Mouse (Mus musculus): Measurements from ENCODE around the gene Npas4.

Npas4 gene

GRCm38 (mm10) chr19:4992904-4993303, 2.8 kb upstream of the Npas4 start:
- 0% methylated on average over 9 of the region's 9 CpGs for WGBS

GRCm38 (mm10) chr19:4992371-4992770, 2.3 kb upstream of the Npas4 start:
- WGBS, result 9% methylated on average over 8 of the region's 8 CpGs

DNA sequence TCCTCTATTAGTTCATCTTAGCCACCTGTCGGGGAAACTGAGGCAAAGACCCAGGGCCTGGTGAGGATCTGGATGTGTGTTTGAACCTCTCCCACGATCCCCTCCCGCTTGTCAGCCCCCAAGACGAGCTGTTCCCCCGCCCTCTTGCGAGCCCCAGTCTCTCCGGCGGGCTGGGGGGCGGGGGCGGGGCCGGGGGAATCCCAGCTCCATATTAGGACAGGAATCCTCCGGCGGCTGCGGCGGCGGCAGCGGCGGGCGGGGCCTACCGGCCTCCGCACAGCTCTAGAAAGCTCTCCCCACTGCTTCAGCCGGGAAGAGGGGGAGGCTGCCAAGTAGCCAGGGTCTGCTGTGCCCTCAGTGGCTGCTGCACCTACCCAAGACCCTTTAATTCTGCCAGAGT, 600 bp upstream of the Npas4 start:
- WGBS, result under 1% methylated on average over 22 of the region's 22 CpGs

DNA sequence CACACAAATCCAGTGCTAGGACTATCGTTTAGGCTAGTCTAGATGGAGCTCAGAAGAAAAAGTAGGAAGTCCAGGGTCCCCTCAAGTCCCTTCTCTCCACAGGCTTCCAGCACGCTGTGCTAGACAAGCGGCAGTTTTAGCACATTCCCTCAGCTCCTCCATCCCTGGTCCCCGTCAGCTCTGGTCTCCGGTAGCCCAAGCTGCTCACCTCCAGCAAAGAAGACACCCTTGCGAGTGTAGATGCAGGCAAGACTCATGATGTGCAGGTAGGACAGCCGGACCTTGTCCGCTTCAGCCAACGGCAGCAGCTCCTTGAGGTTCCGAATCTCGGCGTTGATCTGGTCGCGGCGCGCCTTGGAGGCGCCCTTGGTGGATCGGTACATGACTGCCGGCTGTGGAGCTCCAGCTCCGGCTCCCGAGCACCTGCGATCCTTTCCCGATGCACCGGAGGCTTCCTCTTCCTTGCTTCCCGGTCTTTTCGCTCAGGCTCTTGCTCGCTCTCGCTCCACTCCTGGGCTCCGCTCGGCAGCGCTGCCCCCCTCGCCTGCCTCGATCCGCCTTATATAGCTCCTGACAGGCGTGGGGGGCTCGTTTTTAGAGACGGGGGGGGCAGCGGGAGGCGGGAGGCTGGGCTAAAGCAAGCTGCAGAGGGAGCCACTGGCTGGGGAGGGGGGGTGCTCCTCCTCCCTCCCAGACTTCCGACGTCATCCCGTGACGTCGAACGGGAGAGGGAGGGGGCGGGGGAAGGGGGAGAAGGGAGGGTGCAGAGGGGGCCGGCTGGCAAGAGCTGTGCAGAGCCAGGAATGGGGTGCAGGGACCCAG, 471 bp downstream of the Npas4 start:
- 7% methylated on average over 47 of the region's 47 CpGs for WGBS

- 3% methylated on average over 13 of the region's 13 CpGs for WGBS
These were observed 1.1 kb downstream of the Npas4 start for GRCm38 (mm10) chr19:4989013-4989412.

- WGBS, result 91% methylated on average over 2 of the region's 2 CpGs
These were observed 21.9 kb downstream of the Npas4 start for GRCm38 (mm10) chr19:4968236-4968635.

- under 1% methylated on average over 34 of the region's 34 CpGs for WGBS
These were observed 28.1 kb downstream of the Npas4 start, which contains the start of gene Mrpl11 for GRCm38 (mm10) chr19:4961928-4962601. Gene Mrpl11, plus strand, starts transcription at chr19:4962147.

- 84% methylated on average over 9 of the region's 9 CpGs for WGBS
These were observed 41.5 kb downstream of the Npas4 start for GRCm38 (mm10) chr19:4948641-4949040.

DNA sequence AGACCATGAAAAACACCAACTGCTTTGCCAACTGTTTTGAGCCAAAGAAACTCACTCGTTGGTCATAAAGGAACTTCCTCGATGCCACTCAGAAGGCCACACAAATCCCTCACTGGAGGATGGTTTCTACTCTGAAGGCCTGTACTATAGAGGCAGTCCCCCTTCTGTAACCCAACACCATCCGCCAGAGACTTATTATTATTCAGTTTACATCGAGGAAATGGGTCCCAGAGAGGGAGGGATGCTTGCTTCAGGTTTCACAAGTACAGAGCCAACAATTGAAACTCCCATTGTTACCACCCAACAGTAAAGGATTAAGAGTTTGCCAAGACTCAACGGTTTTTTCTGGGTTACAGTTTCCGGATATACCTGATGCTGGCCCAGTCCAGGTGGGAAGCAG, 44.6 kb downstream of the Npas4 start:
- 49% methylated on average over 6 of the region's 6 CpGs for WGBS

DNA sequence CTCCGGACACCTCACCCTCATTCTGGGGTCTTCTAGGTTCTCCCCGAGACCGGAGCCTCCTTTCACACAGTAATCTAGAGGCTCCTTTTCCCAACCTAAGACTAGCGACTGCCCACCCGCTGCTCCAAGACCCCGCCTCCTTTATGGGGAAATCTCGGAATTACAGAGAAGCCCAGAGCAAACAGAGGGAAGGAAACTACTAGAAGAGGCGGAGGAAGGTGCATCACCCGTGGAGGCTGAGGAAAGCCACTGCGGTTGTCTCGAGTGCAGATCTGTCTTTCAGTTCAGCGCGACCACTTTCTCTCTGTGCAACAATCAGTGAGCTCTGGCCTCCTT, 46.9 kb downstream of the Npas4 start:
- WGBS, result 3% methylated on average over 13 of the region's 13 CpGs

DNA sequence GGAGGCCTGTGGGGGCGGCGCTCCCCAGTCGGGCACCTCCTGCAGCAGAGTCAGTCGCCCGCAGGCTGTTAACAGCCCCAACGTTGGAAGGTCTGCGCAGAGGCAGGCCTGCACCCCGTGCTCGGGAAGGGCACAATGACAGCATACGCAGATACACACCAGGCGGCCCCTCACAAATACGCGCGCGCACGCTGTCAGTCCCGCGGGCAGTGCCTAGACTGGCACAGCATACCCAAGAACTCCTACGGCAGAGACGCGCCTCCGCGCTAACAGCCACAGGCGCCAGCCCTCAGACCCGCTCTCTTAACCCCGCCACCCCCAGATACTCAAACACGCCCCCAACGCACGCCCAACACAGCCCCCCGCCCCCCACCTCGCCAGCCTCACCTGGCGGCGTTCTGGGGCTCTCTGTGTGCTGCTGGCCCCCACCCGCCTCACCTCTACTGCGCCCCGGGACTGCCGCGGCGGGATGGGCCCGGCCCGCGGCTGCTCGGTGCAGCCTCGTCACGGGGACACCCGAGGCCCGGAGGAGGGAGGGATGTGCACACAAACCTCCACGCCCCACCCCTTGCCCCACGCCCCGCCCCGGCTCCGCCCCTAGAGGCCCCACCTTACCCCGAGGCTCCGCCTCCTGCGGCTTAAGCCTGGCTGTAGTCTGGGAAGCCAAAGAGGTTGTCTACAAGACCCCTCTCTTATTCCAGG, 47.4 kb downstream of the Npas4 start, which contains the start of gene Peli3:
Gene Peli3, minus strand, starts transcription at position 577 of the 702 bp plus-strand sequence.
- WGBS, result 2% methylated on average over 44 of the region's 55 CpGs

DNA sequence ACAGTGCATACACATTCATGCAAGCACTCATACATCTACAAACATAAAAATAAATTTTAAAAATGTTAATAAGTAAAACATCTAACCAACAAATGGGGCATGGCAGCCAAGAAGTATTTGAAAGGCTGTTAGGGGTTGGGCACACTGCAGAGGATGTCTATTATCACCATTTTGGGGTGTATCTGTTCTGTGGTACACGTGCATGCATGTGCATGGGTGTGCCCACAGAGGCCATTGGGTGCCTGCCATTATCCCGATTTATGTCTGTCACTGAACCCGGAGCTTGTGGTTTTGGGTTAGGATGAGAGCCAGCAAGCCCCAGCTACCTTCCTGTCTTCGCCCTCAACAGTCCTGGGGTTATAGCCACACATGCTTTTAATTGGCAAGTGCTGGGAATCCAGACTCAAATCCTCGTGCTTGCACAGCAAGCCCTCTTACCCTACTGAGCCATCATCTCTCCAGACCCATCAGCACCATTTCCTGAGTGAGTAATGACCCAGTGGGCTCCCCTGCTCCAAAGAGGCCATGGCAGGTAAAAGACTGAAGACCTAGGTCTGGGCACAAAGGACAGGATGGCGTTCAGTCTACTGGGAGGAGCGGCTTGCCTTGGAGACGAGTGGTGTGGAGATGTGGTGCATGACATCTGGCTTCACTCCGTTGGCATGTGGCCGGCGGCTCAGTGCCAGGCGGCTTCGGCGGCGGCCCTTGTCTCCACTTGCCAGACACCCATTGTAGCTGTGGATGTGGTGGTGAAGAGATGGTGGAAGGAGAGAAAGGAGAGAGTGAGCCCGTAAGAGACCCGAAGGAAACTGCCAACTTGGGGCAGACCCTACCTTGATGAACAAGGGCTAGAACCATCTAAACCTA, 52.4 kb downstream of the Npas4 start:
- WGBS, result 81% methylated on average over 17 of the region's 17 CpGs

DNA sequence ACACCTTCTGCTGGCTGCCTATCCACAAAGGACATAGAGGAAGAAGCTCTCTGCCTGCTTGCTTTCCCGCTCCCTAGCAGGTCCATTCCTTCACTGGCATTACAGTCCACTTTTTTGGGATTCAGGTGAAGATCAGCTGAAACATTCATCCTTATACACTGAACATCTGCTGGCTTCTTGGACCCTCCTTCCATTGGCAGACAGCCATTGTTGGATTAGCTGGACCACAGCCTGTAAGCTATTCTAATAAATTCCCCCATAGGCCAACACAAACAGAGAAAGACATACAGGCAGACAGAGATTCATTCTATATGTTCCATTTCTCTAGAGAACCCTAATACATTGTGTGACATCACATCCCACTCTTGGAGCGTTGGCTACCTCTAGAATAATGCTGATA, 53.2 kb downstream of the Npas4 start:
- WGBS, result 91% methylated on average over 2 of the region's 2 CpGs
